Mouse (Mus musculus): Measurements from ENCODE around the gene Zfp3. TPM values are rescaled to one million over a fixed set of nuclear protein-coding genes. Genes with fewer than 3 reads are reported as not detected.
A peak's percentile ranks its signal among the peaks of the same experiment; 100 is the strongest.

Gene Zfp3
- total RNA-seq (2021) = 10 to 100 TPM; 17.7 to 21.0 TPM
- long read RNA-seq, experiment 1, transcript Zfp3-201 (2 exons, 2,061 nt) = major isoform, 19 of 20 reads
- long read RNA-seq, experiment 1, partial matches to known transcripts = 0 of 20 reads
- long read RNA-seq, experiment 1, other reads (novel, unspliced or antisense) = 1 of 20 reads
- long read RNA-seq, experiment 2, transcript Zfp3-201 (2 exons, 2,061 nt) = major isoform, 24 of 26 reads
- long read RNA-seq, experiment 2, partial matches to known transcripts = 0 of 26 reads
- long read RNA-seq, experiment 2, other reads (novel, unspliced or antisense) = 2 of 26 reads

- DNase-seq (ENCODE audit: low spot score in 2 of 2) = peak; percentile 72 to 85
Measured at GRCm38 (mm10) chr11:70763936-70764808, at the start of gene Zfp3. Gene Zfp3, plus strand, starts transcription at chr11:70764209.

- no peak for DNase-seq (ENCODE audit: low spot score in 2 of 2)
Measured at GRCm38 (mm10) chr11:70715832-70716231, 48.2 kb upstream of the Zfp3 start.

- no peak for DNase-seq (ENCODE audit: low spot score in 2 of 2)
Measured at GRCm38 (mm10) chr11:70718481-70718880, 45.5 kb upstream of the Zfp3 start.

- DNase-seq (ENCODE audit: low spot score in 2 of 2) = no peak
Measured at GRCm38 (mm10) chr11:70720567-70720966, 43.4 kb upstream of the Zfp3 start.

- DNase-seq (ENCODE audit: low spot score in 2 of 2) = no peak
Measured at GRCm38 (mm10) chr11:70721072-70721471, 42.9 kb upstream of the Zfp3 start.

GRCm38 (mm10) chr11:70724706-70725105, 39.3 kb upstream of the Zfp3 start:
- DNase-seq (ENCODE audit: low spot score in 2 of 2) = no peak

GRCm38 (mm10) chr11:70726585-70726984, 37.4 kb upstream of the Zfp3 start:
- DNase-seq (ENCODE audit: low spot score in 2 of 2) = no peak

GRCm38 (mm10) chr11:70727385-70727784, 36.6 kb upstream of the Zfp3 start:
- DNase-seq (ENCODE audit: low spot score in 2 of 2) = no peak

GRCm38 (mm10) chr11:70730427-70731038, 33.5 kb upstream of the Zfp3 start:
- DNase-seq (ENCODE audit: low spot score in 2 of 2) = no peak

- DNase-seq (ENCODE audit: low spot score in 2 of 2) = peak; percentile 34 to 78
Measured at GRCm38 (mm10) chr11:70731178-70731577, 32.8 kb upstream of the Zfp3 start.

GRCm38 (mm10) chr11:70733256-70733655, 30.8 kb upstream of the Zfp3 start:
- no peak for DNase-seq (ENCODE audit: low spot score in 2 of 2)

GRCm38 (mm10) chr11:70737749-70738148, 26.3 kb upstream of the Zfp3 start:
- no peak for DNase-seq (ENCODE audit: low spot score in 2 of 2)

GRCm38 (mm10) chr11:70741603-70742002, 22.4 kb upstream of the Zfp3 start:
- DNase-seq (ENCODE audit: low spot score in 2 of 2) = no peak

- peak; percentile 45 to 64 for DNase-seq (ENCODE audit: low spot score in 2 of 2)
Measured at GRCm38 (mm10) chr11:70742117-70742516, 21.9 kb upstream of the Zfp3 start.

GRCm38 (mm10) chr11:70742581-70743459, 21.2 kb upstream of the Zfp3 start:
- DNase-seq (ENCODE audit: low spot score in 2 of 2) = peak; percentile 65 to 77

GRCm38 (mm10) chr11:70745636-70746035, 18.4 kb upstream of the Zfp3 start:
- DNase-seq (ENCODE audit: low spot score in 2 of 2) = no peak

GRCm38 (mm10) chr11:70747876-70748545, 16.0 kb upstream of the Zfp3 start:
- no peak for DNase-seq (ENCODE audit: low spot score in 2 of 2)

- no peak for DNase-seq (ENCODE audit: low spot score in 2 of 2)
Measured at GRCm38 (mm10) chr11:70752337-70753017, 11.5 kb upstream of the Zfp3 start.

- no peak for DNase-seq (ENCODE audit: low spot score in 2 of 2)
Measured at GRCm38 (mm10) chr11:70753146-70753545, 10.9 kb upstream of the Zfp3 start.

- DNase-seq (ENCODE audit: low spot score in 2 of 2) = no peak
Measured at GRCm38 (mm10) chr11:70754476-70754875, 9.5 kb upstream of the Zfp3 start.

All from layer of hippocampus, postnatal 14 days (tissue).